Mouse (Mus musculus) left cerebral cortex, adult 2 months (tissue): ENCODE measurements around the gene Borcs7. TPM values are rescaled to one million over a fixed set of nuclear protein-coding genes. Genes with fewer than 3 reads are reported as not detected.
A peak's percentile ranks its signal among the peaks of the same experiment; 100 is the strongest.

Experiments
- DNase-seq, 2 experiments: peaks; one replicate each; pipeline ENCODE4 v3.0.0; 2021 to 2022; ENCODE audit warnings: low spot score in 2 of 2, mixed read lengths in 1 of 2; ENCODE audit errors: extremely low spot score in 1 of 2
- H3K27ac ChIP-seq: fragments of 200-600 bp; 2 replicates; pipeline ENCODE4 v1.8.1; 2022
- H3K4me3 ChIP-seq: fragments of 200-600 bp; 2 replicates; pipeline ENCODE4 v1.8.1; 2022
- CTCF ChIP-seq: fragments of 200-600 bp; IDR thresholded peaks from 2 replicates; pipeline ENCODE4 v1.8.1; 2022; ENCODE audit warnings: antibody characterized with exemption, mild to moderate bottlenecking, moderate library complexity
- intact Hi-C: fragments of 180-260 bp; cut with DNase I; formaldehyde crosslinking; loops from one replicate; pipeline ENCODE4 v1.15.1; 2025
- total RNA-seq, 2 experiments: library from RNA; stranded (reverse); gene quantifications; 2 replicates each; pipeline ENCODE4 v1.2.3; 2021

Borcs7 gene
- total RNA-seq, 2 experiments from 2014 or later = 22.0 to 22.3 TPM

DNA sequence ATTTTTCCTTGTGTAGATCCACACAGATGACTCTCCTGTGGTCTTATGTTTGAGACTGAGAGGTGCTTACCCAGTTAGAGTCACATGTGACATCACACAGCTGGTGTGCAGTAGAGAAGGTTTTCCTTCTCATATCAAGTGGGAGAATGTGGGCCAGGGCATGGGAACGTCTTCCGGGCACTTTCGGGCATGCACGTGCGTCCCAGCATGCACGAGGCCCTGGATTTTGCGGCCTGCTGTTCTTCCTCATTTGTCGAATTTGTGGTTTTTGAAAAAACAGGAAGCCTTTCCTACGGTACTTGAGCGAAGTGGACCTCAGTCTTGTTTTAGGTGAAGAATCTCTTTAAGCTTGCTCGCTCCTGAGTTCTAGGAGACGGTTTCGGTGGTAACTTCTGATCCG, 41.1 kb upstream of the Borcs7 start:
- no peak for DNase-seq
- Histone ChIP-seq H3K27ac (no peak overlapping the region), H3K4me3 (no peak overlapping the region)
- no peak for TF ChIP-seq CTCF
- intact Hi-C loops = no loop called here

DNA sequence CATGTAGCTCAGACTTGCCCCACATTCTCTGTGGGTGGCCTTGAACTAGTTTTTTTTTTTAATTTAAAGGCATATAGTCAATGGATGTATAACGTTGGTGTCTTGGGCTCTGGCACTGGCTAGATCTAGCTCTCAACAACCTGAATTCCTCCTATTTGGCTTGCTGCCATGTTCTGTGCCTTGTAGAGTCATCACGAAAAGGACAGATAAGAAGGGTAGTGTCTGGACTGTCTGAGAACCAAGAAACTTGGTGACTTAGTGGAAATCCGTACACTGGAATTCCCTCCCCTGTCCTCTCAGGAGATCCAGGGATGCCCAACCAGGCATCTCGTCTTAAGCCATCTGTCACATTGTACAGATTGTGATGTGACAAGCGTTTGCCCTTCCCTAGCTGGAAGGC, 36.5 kb upstream of the Borcs7 start:
- intact Hi-C loops = no loop called here
- no peak for TF ChIP-seq CTCF

DNA sequence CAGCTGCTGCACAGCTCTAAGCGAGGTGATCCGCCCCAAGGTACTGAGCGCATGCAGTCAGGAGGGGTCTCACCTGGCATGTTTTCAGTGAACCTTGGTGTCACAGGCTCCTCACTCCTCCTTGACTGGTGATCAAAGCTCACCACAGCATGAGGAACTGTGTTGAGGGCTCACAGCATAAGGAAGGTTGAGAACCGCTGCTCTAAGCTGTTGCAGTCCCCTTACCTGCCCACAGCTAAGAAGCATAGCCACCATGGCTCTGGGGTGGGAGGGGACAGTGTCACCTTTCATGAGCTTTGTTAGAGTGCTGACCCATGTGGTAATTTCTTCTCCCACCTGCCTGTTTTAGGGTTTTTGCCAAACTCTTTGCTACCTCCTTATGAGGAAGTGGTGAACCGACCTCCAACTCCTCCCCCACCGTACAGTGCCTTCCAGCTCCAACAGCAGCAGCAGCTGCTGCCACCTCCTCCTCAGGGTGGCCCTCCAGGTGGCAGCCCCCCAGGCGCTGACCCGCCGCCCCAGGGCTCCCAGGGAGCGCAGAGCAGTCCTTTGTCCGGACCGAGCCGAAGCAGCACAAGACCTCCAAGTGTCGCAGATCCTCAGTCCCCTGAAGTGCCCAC, 36.0 kb upstream of the Borcs7 start:
- intact Hi-C loops = no loop called here
- H3K4me3 ChIP-seq = no peak overlapping the region
- TF ChIP-seq CTCF = no peak
- no peak overlapping the region for H3K27ac ChIP-seq
- no peak for DNase-seq

More for the DNA sequence above, 36.5 kb upstream of the Borcs7 start:
- DNase-seq = no peak
- no peak overlapping the region for H3K4me3 ChIP-seq
- H3K27ac ChIP-seq = no peak overlapping the region

DNA sequence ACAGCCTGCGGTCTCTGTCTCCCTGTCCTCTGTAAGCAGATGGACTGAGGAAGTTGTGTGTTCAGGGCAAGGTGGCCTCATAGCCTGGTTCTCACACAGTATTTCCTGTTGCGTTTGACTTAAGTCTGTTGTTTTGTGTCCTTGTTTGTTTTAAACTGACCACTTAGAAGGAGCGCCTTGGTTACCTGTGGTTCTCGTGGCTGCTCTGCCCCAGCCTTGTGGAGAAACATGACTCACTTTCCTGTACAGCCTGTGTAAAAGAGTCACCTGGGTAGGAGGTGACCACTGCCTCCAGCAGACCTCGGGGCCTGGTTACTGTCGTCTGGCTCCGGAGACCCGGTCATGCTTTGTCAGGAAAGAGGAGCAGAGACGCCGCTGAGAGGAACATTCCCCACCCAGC, 34.1 kb upstream of the Borcs7 start:
- no peak for DNase-seq
- Histone ChIP-seq H3K4me3 (no peak overlapping the region), H3K27ac (no peak overlapping the region)
- intact Hi-C loops = loop anchor here (5.0 kb wide), 1 partner anchor 68 kb away; no protein-coding TSS in a partner anchor
- no peak for TF ChIP-seq CTCF

DNA sequence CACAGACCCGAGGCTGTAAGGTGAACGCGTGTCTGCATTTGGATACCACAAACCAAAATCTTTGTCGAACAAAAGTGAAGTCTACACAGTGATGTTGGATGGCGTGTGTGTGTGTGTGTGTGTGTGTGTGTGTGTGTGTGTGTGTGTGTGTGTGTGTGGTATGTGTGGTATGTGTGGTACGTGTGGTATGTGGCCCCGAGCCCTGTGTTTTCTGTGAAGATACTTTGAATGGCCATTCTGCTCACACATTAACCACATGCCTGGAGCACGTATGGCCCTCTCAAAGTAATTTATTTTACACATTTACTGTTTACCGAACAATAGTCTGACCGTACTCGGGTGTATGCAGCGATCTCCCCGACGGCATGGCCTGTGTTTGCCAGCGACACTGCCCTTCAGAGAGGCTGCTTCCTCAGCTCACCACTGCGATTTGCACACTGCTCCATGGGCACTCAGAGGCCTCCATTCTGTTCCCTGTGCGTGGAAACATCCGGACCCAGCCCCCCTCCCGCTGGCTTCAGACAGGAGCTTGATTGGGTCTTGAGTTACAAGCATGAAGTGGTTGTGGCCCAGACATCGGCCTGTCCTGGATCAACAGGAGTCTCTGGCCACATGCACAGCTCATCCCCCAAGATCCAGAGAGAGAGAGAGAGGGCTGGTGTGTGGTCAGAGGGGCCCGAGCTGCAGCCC, 33.4 kb upstream of the Borcs7 start:
- Histone ChIP-seq H3K4me3 (no peak overlapping the region), H3K27ac (no peak overlapping the region)
- no peak for DNase-seq
- intact Hi-C loops = loop anchor here (5.0 kb wide), 1 partner anchor 69 kb away; no protein-coding TSS in a partner anchor
- TF ChIP-seq CTCF = no peak

DNA sequence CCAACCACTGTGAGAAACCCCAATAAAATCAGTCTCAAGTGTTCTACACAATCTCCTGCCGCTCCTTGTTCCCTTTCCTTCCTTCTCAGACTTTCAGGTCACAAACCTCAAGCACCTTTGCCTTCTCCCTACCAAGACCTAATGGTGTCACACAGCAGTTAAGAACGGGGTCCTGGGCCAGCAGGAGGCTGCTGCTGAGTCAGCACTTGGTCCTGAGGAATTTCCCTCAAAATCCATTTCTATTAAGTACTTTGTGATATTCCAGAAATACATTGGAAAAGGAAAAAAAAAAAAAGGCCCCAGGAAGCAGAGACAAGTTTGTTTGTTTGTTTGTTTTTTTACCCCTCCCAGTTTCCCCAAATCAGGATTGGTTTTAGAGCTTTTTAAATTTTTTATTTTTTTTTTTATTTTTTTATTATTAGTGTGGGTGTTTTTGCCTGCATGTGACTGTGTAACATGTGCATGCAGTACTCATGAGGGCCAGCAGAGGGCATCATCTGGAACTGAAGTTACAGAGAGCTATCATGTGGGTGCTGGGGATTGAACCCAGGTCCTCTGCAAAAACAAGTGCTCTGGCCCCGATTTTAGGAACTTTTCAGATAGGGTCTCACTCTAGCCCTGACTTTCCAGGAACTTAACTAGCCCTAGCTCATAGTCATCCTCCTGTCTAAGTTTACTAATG, 32.2 kb upstream of the Borcs7 start:
- intact Hi-C loops = loop anchor here (5.0 kb wide), 1 partner anchor 70 kb away; no protein-coding TSS in a partner anchor
- Histone ChIP-seq H3K4me3 (no peak overlapping the region), H3K27ac (no peak overlapping the region)
- peak; percentile 58 for TF ChIP-seq CTCF
- DNase-seq = no peak

DNA sequence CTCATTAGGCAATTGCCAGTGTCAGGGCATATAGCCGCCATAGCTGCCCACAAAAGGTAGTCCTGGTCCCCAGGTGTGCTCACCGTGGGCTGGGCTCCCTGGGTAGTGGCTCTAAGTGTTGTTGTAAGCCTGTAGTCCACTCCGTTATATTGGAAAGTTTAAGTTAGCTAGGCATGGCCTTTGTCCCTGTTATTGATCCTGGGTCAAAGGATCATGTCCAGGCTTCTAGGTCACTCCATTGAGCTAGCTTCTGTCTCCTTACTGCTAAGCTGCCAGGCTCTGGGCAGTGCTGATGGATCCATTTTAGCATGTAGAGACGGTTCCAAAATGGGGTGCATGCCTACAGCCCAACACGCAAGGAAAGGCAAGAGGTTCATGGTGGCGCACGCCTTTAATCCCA, 31.4 kb upstream of the Borcs7 start:
- Histone ChIP-seq H3K4me3 (no peak overlapping the region), H3K27ac (no peak overlapping the region)
- intact Hi-C loops = loop anchor here (5.0 kb wide), 1 partner anchor 71 kb away; no protein-coding TSS in a partner anchor
- no peak for TF ChIP-seq CTCF
- no peak for DNase-seq

DNA sequence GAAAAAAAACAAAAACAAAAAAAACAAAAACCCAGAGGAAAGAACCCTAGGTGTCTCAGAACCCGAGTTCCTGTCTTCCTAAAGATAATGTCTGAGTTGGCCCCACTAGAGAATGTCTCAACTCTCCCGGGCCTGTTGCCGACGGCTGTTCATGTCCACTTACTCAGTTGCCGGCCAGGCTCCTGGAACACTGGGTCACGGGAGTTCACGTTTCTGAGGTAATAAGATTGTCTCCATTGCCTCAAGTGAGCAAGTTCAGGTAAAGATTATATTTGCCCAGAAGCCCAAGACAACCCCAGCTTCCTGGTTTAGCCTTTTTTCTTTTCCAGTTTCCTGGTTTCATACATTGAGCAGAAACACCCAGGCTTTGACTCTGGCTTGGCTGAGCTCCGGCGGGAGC, 30.9 kb upstream of the Borcs7 start:
- no peak overlapping the region for H3K27ac ChIP-seq
- no peak for TF ChIP-seq CTCF
- intact Hi-C loops = loop anchor here (5.0 kb wide), 1 partner anchor 72 kb away; no protein-coding TSS in a partner anchor

DNA sequence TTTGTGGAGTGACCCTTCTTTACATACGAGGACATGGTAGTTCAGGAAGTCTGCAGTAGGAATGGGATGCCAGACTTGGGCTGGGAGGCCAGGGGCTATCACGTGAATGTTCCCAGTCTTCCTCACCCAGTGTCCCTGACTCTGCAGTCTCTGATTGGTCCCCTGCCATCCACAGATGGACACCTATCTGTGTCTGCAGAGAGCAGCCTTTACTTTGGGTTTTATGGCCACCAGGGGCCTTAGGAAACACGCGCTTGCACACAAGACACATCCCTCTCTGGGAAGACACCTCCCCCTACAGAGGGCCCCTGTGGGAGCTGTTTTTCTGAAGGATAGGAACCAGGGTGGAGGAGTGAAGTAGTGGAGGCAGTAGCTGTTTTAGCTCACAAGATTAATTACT, 28.2 kb upstream of the Borcs7 start:
- no peak; the same call in 1 of the 2 replicates for TF ChIP-seq CTCF
- Histone ChIP-seq H3K4me3 (no peak overlapping the region), H3K27ac (no peak overlapping the region)
- DNase-seq = no peak
- intact Hi-C loops = no loop called here

More for the DNA sequence above, 30.9 kb upstream of the Borcs7 start:
- no peak overlapping the region for H3K4me3 ChIP-seq
- DNase-seq = no peak

DNA sequence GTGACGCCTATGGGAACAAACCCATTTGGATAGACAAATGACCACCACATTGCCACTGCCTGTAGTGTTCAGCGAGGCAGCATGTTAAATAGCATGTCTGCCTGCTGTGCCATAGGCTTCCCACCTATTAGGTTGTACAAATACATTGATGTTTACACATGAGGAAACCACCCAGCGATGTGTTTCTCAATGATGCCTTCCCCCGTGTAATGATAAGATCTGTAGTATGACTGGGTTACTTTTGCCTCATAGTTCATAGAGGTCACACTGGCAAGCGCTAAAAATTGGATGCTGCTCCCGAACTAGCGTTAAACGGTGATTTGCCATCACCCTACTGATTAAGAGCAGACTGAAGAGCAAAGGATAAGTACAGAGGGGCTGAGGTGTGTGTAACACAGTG, 27.5 kb upstream of the Borcs7 start:
- no peak for TF ChIP-seq CTCF
- no peak for DNase-seq
- Histone ChIP-seq H3K27ac (no peak overlapping the region), H3K4me3 (no peak overlapping the region)
- intact Hi-C loops = no loop called here

DNA sequence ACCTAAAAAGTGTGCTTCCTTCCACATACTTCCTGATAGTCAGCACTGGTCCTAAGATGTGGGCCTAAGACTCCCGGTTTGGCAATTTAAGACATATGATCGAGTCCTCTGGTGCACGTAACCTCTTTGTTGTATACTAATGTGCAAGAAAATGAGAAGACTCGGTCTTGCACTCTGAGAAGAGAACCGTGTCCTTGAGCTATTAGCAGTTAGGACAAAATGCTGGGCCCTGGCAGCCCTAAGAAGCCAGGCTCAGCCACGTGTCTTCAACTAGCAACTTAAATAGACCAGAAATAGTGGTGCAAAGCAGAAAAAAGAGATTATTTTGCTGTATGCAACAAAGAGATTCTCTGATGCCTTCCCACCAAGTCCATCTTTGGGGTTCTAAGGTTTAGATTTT, 26.9 kb upstream of the Borcs7 start:
- no peak for TF ChIP-seq CTCF
- DNase-seq = no peak
- no peak overlapping the region for H3K4me3 ChIP-seq
- intact Hi-C loops = no loop called here
- H3K27ac ChIP-seq = no peak overlapping the region

DNA sequence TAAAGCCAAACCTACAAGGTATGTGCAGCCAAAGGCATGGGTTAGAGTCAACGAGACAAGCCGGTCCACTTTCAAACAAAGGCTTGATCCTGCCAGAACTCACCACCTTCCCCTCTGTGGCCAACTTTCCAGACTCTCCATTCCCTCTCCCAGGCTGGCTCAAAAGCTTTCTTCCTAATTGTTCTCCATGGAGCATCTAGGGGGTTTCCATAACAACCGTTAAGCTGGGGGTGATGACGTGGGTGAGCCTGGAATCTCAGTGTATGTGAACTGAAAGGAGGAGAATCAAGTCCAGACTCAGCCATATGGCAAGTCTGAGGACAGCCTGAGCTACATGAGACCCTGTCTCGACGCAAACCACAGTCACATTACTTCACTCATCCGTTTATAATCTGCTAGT, 24.2 kb upstream of the Borcs7 start:
- intact Hi-C loops = no loop called here
- Histone ChIP-seq H3K27ac (no peak overlapping the region), H3K4me3 (no peak overlapping the region)
- no peak for DNase-seq
- no peak for TF ChIP-seq CTCF
